Mouse (Mus musculus) brain, embryonic 14.5 days (tissue): ENCODE measurements around the gene Hoxb3.
A peak's percentile ranks its signal among the peaks of the same experiment; 100 is the strongest.

Source experiments
- CTCF ChIP-seq: fragments of 200-500 bp; IDR thresholded peaks from 2 replicates; pipeline ENCODE4 v1.5.1; 2012; ENCODE audit warnings: inconsistent platforms, mild to moderate bottlenecking, moderate library complexity, borderline replicate concordance; ENCODE audit not compliant: insufficient read depth, insufficient read length; ENCODE audit errors: extremely low read depth
- POLR2A ChIP-seq: fragments of 200-500 bp; IDR thresholded peaks from 2 replicates; pipeline ENCODE4 v1.6.1; 2012; ENCODE audit warnings: mild to moderate bottlenecking, inconsistent platforms, borderline replicate concordance; ENCODE audit not compliant: poor library complexity, insufficient read depth, insufficient read length, severe bottlenecking; ENCODE audit errors: extremely low read depth

DNA sequence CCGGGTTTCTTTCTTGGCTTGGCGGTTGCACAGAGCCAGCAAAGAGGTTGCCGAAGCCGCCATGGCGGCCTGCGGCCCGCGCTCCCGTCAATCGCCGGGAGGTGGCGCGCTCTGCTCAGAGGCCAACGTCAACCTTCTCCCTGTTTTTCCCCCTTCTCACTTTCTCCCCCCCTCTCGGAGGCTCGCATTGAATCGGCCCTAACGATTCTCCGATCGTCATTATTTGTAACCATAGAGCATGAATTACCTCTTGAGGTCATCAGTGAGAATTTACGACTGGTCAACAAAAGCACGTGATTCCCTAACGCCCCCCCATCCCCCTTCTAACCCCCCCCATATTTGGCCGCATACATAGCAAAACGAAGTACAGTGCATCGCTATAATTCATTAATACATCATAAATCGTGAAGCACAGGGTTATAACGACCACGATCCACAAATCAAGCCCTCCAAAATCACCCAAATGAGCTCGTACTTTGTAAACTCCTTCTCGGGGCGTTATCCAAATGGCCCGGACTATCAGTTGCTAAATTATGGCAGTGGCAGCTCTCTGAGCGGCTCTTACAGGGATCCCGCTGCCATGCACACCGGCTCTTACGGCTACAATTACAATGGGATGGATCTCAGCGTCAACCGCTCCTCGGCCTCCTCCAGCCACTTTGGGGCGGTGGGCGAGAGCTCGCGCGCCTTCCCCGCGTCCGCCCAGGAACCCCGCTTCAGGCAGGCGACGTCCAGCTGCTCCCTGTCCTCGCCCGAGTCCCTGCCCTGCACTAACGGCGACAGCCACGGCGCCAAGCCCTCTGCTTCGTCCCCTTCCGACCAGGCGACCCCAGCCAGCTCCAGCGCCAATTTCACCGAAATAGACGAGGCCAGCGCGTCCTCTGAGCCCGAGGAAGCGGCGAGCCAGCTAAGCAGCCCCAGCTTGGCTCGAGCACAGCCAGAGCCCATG is 19.7 kb upstream of the Hoxb3 start, which contains the start of gene Hoxb5:
- peak; percentile 87 for TF ChIP-seq CTCF
- no peak for TF ChIP-seq POLR2A
